Mouse (Mus musculus) liver, embryonic 16.5 days (tissue): ENCODE data around the gene Dpysl5. TPM values are rescaled to one million over a fixed set of nuclear protein-coding genes. Genes with fewer than 3 reads are reported as not detected.

Source experiments
- ATAC-seq: fragments of 200-750 bp; cut with Nextera tagmentation; 2 replicates; pipeline ENCODE4 v1.8.0; 2017; ENCODE audit warnings: low read depth, mild to moderate bottlenecking, moderate number of reproducible peaks, moderate library complexity
- H3K27ac ChIP-seq: fragments of 300-500 bp; sonication (generic); 2 replicates; pipeline ENCODE4 v1.5.1; 2014; ENCODE audit warnings: mild to moderate bottlenecking, low read length
- H3K27me3 ChIP-seq: fragments of 300-500 bp; sonication (generic); 2 replicates; pipeline ENCODE4 v1.6.1; 2014; ENCODE audit warnings: low read depth, low read length, mixed read lengths; ENCODE audit not compliant: control insufficient read depth, insufficient read depth
- H3K36me3 ChIP-seq: fragments of 300-500 bp; sonication (generic); 2 replicates; pipeline ENCODE4 v1.6.1; 2014; ENCODE audit warnings: mild to moderate bottlenecking; ENCODE audit not compliant: control insufficient read depth, insufficient read depth
- H3K4me1 ChIP-seq: fragments of 300-500 bp; sonication (generic); 2 replicates; pipeline ENCODE4 v1.6.1; 2014; ENCODE audit warnings: low read depth, low read length, mixed read lengths; ENCODE audit not compliant: control insufficient read depth
- H3K4me2 ChIP-seq: fragments of 300-500 bp; sonication (generic); 2 replicates; pipeline ENCODE4 v1.6.1; 2014; ENCODE audit warnings: low read depth, low read length, mixed read lengths
- H3K4me3 ChIP-seq: fragments of 300-500 bp; sonication (generic); 2 replicates; pipeline ENCODE4 v1.5.1; 2014; ENCODE audit warnings: low read depth, mild to moderate bottlenecking, low read length
- H3K9ac ChIP-seq: fragments of 300-500 bp; sonication (generic); 2 replicates; pipeline ENCODE4 v1.6.1; 2014; ENCODE audit warnings: low read depth, low read length
- H3K9me3 ChIP-seq: fragments of 300-500 bp; sonication (generic); replicated peaks from 2 replicates; pipeline ENCODE4 v1.6.1; 2016; ENCODE audit warnings: low read length; ENCODE audit not compliant: control insufficient read depth
- WGBS: fragments of 180-500 bp; shearing (Covaris S2); extraction: QIAGEN DNeasy Blood & Tissue Kit; methylation state at CpG from one replicate; pipeline ENCODE4 v1.1.7; 2014; ENCODE audit not compliant: insufficient replicate concordance; 5-methylcytosine and 5-hydroxymethylcytosine counted together
- polyA plus RNA-seq: library from polyadenylated mRNA; unstranded; fragments of >200 nt; fragmentation: Nextera tagmentation; extraction: Ambion mirVana; gene quantifications from 2 replicates; pipeline ENCODE4 v1.2.1, GENCODE M21; 2015

The Dpysl5 gene
- polyA plus RNA-seq, 1 experiment from 2014 or later, result 0.32 TPM

DNA sequence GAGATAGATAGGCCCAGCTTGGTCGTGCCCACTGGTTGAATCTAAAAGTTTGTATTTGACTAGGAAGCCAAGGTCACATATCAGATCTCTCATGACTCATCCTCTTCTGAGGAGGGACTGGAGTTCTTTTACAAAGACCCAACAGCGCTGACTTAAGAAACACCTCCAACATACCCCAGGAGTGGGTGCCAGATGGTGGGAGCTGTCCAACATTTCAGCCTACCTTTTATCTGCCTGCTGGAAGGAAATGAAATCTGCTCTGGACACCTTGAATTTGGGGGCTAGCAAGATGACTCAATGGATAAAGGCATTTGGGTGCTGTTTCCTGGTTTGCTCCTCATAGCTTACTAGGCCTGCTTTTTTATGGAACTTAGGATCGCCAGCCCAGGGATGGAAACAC lies 130.5 kb downstream of the Dpysl5 start:
- H3K36me3 ChIP-seq, result no peaks in the 10 kb centered on the region
- H3K27me3 ChIP-seq, result no peaks in the 10 kb centered on the region
- 35% methylated on average over 3 of the region's 3 CpGs for WGBS
- no peak overlapping the region for H3K9ac ChIP-seq
- no peak overlapping the region for H3K4me2 ChIP-seq
- peaks cover 2% of the 10 kb centered on the region; the same call in 1 of the 2 replicates for H3K4me1 ChIP-seq
- no peak overlapping the region for H3K4me3 ChIP-seq
- no peaks in the 10 kb centered on the region for H3K9me3 ChIP-seq
- no peak for ATAC-seq
- H3K27ac ChIP-seq, result no peak overlapping the region

Other genes with a start within 250 kb of the Dpysl5 start
- gene Otof, start 249.6 kb upstream of the Dpysl5 start, polyA plus RNA-seq, result not detected in 2 replicates
- gene 1700001C02Rik, start 245.5 kb upstream of the Dpysl5 start, polyA plus RNA-seq, result not detected in 2 replicates
- not detected in 2 replicates for gene Cib4, start 165.7 kb upstream of the Dpysl5 start, polyA plus RNA-seq
- gene Kcnk3, start 123.4 kb upstream of the Dpysl5 start, polyA plus RNA-seq, result 0.13 and 0.47 TPM in 2 replicates
- gene Slc35f6, start 63.6 kb upstream of the Dpysl5 start, polyA plus RNA-seq, result 10.5 and 12.6 TPM in 2 replicates
- gene Cenpa, start 44.8 kb upstream of the Dpysl5 start, polyA plus RNA-seq, result 160 and 163 TPM in 2 replicates
- 2.0 and 3.3 TPM in 2 replicates for gene Mapre3, start 103.1 kb downstream of the Dpysl5 start, polyA plus RNA-seq
- gene Tmem214, start 156.4 kb downstream of the Dpysl5 start, polyA plus RNA-seq, result 40.1 and 41.7 TPM in 2 replicates
- gene Agbl5, start 177.1 kb downstream of the Dpysl5 start, polyA plus RNA-seq, result 5.7 and 6.1 TPM in 2 replicates
- gene Ost4, start 196.2 kb downstream of the Dpysl5 start, polyA plus RNA-seq, result 311 and 346 TPM in 2 replicates
- 37.2 and 39.1 TPM in 2 replicates for gene Emilin1, start 201.8 kb downstream of the Dpysl5 start, polyA plus RNA-seq
- 31.7 and 36.0 TPM in 2 replicates for gene Khk, start 209.9 kb downstream of the Dpysl5 start, polyA plus RNA-seq
- gene Cgref1, start 234.0 kb downstream of the Dpysl5 start, polyA plus RNA-seq, result 3.1 and 3.2 TPM in 2 replicates
- gene Preb, start 248.8 kb downstream of the Dpysl5 start, polyA plus RNA-seq, result 92.0 and 102 TPM in 2 replicates